Mouse (Mus musculus) liver (tissue): ENCODE measurements around the gene Npvf.
A peak's percentile ranks its signal among the peaks of the same experiment; 100 is the strongest.
"Not testable (repeated sequence)": the region's sequence is repeated elsewhere in the genome, so short reads cannot be mapped to it uniquely, and the experiment has no call there.

Experiments
- DNase-seq: peaks from one replicate; pipeline ENCODE4 v3.0.0-alpha.2; 2020; ENCODE audit warnings: mixed read lengths

The Npvf gene

DNA sequence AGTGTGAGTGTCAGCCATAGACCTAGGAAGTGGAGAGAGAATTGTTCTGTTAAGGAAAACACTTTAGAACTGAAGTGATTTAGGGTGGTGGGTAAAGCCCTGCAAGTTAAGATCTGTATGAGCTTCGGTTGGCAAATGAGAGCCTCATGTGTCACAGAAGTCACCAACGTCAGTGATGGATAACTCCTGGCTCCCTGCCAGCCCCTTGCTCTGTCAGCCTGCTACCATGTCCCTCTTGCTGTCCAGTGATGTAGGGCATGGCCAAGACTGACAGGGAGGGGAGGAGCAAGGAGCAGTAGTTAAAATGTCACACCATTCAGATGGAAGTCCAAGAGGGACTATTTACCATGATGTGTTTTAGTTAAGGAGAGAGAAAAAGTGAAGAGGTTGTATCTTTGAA is 14.6 kb downstream of the Npvf start:
- DNase-seq: no peak

DNA sequence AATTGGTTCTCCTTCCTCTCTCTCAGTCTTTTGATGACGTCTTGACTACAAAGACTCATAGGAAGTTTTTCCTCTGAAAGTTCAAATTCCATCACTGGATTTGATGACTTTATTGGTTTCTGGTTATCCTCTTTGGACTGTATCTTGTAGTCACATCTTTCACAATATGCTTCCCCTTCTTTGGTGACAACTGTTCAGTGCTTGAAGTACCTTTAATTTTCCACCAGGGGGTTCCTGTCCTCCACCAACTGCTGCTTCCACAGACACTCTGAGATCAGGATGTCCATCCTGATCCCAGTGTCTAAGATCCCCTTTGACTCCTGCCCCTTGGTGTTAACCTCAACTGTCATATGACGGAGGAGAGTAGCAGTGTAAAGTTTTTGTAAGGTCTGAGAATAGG is 28.1 kb downstream of the Npvf start:
- not testable (repeated sequence) for DNase-seq

DNA sequence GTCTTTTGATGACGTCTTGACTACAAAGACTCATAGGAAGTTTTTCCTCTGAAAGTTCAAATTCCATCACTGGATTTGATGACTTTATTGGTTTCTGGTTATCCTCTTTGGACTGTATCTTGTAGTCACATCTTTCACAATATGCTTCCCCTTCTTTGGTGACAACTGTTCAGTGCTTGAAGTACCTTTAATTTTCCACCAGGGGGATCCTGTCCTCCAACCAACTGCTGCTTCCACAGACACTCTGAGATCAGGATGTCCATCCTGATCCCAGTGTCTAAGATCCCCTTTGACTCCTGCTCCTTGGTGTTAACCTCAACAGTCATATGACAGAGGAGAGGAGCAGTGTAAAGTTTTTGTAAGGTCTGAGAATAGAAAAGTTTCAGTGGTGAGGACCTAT is 36.0 kb downstream of the Npvf start:
- not testable (repeated sequence) for DNase-seq

DNA sequence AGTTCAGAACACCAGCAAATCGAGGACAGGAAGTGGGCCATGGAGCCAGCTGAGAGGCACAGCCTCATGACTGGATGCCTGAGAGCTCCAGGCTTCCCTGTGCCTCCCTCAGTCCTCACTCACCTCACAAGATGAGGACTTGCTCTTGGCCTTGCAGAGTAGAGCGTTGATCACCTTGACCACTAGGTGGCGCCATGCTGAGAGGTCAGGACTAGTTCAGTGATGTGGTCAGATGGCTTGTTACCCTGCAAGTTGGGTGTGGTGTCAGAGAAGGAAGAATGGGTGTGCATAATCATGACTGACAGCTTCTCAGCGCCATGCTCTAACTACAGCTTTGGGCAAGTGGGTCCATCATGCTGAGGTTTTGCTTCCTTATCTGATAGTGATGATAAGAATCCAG is 52.6 kb downstream of the Npvf start:
- DNase-seq: peak; percentile 76
